Mouse (Mus musculus) heart, embryonic 10.5 days (tissue): ENCODE results near the gene Gm28053. TPM values are rescaled to one million over a fixed set of nuclear protein-coding genes. Genes with fewer than 3 reads are reported as not detected.
"Not testable (repeated sequence)": the region's sequence is repeated elsewhere in the genome, so short reads cannot be mapped to it uniquely, and the experiment has no call there.

ENCODE experiments used
- DNase-seq: peaks from one replicate; pipeline ENCODE4 v3.0.0-alpha.2; 2017; ENCODE audit warnings: low spot score
- H3K27ac ChIP-seq: fragments of 300-500 bp; sonication (generic); 2 replicates; pipeline ENCODE4 v1.5.1; 2016; ENCODE audit warnings: mild to moderate bottlenecking
- H3K27me3 ChIP-seq: fragments of 300-500 bp; sonication (generic); 2 replicates; pipeline ENCODE4 v1.6.1; 2016; ENCODE audit warnings: mild to moderate bottlenecking; ENCODE audit not compliant: poor library complexity, insufficient read depth, severe bottlenecking
- H3K36me3 ChIP-seq: fragments of 300-500 bp; sonication (generic); 2 replicates; pipeline ENCODE4 v1.6.1; 2016; ENCODE audit warnings: mild to moderate bottlenecking, moderate library complexity
- H3K4me1 ChIP-seq: fragments of 300-500 bp; sonication (generic); 2 replicates; pipeline ENCODE4 v1.6.1; 2016; ENCODE audit warnings: mild to moderate bottlenecking
- H3K4me3 ChIP-seq: fragments of 300-500 bp; sonication (generic); 2 replicates; pipeline ENCODE4 v1.5.1; 2016; ENCODE audit warnings: mild to moderate bottlenecking, moderate library complexity
- H3K9me3 ChIP-seq: fragments of 300-500 bp; sonication (generic); 2 replicates; pipeline ENCODE4 v1.6.1; 2016; ENCODE audit warnings: mild to moderate bottlenecking, moderate library complexity
- WGBS: fragments of 180-500 bp; shearing (Covaris S2); methylation state at CpG from one replicate; pipeline ENCODE4 v1.1.7; 2016; 5-methylcytosine and 5-hydroxymethylcytosine counted together
- polyA plus RNA-seq: library from polyadenylated mRNA; unstranded; fragments of >200 nt; fragmentation: Nextera tagmentation; extraction: Ambion mirVana; gene quantifications from 2 replicates; pipeline ENCODE4 v1.2.1, GENCODE M21; 2016

Gm28053 gene
- polyA plus RNA-seq, 1 experiment from 2014 or later = 1.9 TPM

DNA sequence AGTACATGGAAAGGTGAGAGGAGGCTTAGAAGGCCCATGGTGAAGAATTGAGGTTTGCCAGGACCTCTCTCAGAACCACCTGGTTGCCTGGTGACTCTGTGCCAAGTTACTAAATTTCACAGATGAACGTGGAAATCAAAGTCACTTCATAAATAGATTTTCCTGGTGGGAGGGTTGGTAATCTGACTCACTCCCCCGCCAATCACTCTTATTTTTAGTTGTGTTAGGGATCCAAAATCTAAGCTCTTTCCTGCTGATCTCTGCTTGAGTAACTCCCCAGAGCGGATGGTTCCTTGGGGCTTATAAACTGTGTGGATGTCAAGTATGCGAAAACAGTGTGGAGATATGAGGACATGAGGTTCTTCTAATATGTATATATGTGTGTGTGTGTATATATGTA lies 36.1 kb upstream of the Gm28053 start:
- no peak for DNase-seq
- no peak overlapping the region for H3K27ac ChIP-seq
- 74% methylated on average over 4 of the region's 4 CpGs for WGBS
- H3K9me3 ChIP-seq = no peaks in the 10 kb centered on the region
- H3K27me3 ChIP-seq = no peaks in the 10 kb centered on the region
- H3K4me3 ChIP-seq = no peak overlapping the region
- H3K36me3 ChIP-seq = no peaks in the 10 kb centered on the region
- no peaks in the 10 kb centered on the region for H3K4me1 ChIP-seq

DNA sequence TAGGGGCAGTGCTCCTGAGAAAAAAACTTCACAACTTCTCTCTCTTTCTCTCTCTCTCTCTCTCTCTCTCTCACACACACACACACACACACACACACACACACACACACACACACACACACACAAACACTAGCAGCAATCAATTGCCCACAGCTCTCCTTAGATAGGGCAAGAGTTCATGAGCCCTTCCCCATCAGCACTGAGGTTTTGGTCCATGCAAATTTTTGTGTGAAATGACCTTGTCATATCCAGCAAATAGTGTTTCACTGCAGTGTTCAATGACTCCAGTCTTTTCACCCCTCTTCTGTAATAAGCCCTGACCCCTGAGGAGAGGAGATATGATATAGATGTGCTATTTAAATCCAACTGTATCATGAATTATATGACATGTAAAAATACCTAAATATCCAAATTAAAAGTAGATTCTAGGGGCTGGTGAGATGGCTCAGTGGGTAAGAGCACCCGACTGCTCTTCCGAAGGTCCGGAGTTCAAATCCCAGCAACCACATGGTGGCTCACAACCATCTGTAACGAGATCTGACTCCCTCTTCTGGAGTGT lies 35.1 kb upstream of the Gm28053 start:
- 85% methylated on average over 4 of the region's 4 CpGs for WGBS
- H3K4me1 ChIP-seq, H3K27ac ChIP-seq, H3K27me3 ChIP-seq, H3K36me3 ChIP-seq, DNase-seq, H3K9me3 ChIP-seq, H3K4me3 ChIP-seq: not testable (repeated sequence)

DNA sequence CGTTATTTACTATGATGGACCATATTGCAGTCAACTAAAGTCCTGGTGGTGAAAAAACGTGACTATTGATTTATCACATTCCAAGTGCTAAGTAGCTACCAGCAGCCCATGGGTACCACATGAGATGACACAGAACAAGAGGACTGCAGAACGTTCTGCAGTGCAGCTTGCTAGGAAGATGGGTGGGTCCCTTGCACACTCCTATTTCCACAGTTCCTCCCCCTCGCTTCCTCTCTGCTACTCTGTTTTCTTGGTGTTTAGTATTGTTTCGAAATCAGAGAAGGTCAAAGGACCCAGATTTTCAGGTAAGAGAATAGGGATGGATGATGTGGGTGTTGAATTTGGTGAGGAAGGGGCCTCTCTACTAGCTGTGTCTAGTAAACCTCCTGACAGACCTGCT lies 34.1 kb upstream of the Gm28053 start, which contains the start of gene Gimap4:
Gene Gimap4, plus strand, starts transcription at position 231 of the 400 bp plus-strand sequence.
- Histone ChIP-seq H3K4me1 (no peaks in the 10 kb centered on the region), H3K9me3 (no peaks in the 10 kb centered on the region), H3K36me3 (no peaks in the 10 kb centered on the region), H3K27ac (peak within 1 kb of the TSS; percentile 33), H3K27me3 (no peaks in the 10 kb centered on the region), H3K4me3 (no peak within 1 kb of the TSS)
- WGBS = 63% methylated on average over 5 of the region's 5 CpGs
- no peak for DNase-seq

DNA sequence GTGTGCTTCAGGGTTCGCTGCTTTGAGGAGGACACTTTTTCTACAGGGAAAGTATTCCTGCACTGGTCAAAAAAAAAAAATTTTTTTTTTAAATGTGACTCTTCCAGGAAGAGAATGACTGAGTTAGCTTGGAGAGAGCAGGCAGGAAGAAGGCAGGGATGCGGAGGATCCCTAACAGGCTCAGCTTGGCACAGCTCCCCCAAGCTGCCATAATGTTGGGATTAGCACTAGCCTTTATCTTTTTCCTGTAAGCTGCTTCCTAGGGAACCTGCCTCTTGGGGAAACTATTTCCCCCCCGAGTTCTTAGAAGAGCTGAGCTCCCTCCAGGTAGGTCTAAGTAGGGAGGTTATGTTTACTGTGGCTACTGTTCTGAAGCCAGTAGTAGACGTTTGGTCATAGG lies 33.6 kb upstream of the Gm28053 start:
- Histone ChIP-seq H3K27me3 (no peaks in the 10 kb centered on the region), H3K4me3 (no peak overlapping the region), H3K27ac (peak overlapping the region; percentile 33; the same call in 1 of the 2 replicates), H3K36me3 (no peaks in the 10 kb centered on the region), H3K9me3 (no peaks in the 10 kb centered on the region), H3K4me1 (no peaks in the 10 kb centered on the region)
- 48% methylated on average over 4 of the region's 4 CpGs for WGBS
- no peak for DNase-seq

DNA sequence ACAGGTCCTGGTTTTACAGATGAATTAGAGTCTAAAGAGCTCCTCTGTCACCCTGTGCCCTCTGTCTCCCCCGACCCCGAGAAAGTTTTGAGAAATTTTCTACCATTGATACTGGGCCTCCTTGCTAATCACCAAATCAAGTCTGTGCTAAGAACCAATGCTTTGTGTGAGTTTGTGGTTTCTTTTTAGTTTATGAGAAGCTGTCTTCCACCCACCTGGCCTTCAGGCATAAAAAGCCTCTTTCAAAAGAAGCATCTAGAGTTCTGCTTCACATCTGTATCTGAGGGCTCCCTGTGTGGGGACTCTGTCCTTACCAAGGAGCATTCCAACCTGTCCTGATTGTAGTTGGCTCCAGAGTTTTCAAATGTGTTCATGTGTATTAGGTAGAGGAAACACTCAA lies 33.2 kb upstream of the Gm28053 start:
- H3K27me3 ChIP-seq = no peaks in the 10 kb centered on the region
- no peaks in the 10 kb centered on the region for H3K9me3 ChIP-seq
- H3K36me3 ChIP-seq = no peaks in the 10 kb centered on the region
- H3K4me3 ChIP-seq = no peak overlapping the region
- no peaks in the 10 kb centered on the region for H3K4me1 ChIP-seq
- WGBS = 81% methylated on average over 2 of the region's 2 CpGs
- H3K27ac ChIP-seq = peak overlapping the region; percentile 33
- no peak for DNase-seq

DNA sequence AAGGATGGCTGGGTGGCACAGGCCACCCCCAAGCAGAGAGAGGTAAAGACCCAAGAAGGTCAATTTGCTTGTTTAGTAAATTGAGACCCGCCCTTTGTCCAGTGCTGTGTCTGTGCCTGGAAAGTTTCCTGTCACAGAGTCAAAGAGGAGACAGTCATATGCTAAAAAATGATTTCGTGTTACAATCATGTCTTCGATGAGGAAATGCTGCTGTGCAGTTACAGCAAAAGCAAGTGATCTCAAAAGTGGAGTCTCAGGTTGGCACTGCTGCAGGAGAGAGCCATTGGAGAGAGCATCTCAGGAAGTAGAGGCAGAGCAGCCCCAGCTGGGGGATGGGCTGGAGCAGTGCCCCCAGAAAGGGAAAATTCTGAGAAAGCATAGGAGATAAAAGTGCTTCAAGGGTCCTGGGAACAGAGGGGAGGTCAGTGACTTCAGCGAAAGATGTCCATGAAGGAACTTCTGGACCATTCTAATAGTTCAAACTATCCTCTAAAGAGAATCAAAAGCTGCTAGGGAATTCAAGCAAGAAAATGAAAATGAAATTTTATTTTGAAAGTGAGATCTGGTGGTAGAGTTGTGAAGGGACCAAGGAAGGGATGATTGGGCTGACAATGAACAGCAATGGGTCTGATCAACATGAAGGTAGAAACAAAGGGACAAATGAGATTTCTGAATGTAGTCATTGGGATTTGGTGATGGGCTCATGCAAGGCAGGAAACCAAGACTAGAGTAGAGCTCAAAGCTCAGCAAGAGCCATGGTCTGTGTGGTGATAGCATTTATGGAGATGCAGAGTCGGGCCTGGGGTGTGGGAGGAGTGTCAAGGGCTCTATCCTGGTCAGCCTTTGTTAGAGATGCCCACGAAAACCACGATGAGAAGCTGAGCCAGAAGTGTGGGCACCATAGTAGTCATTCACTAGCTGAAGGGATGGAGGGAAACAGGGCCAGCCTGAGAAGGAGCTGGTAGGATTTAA lies 32.4 kb upstream of the Gm28053 start:
- Histone ChIP-seq H3K36me3 (no peaks in the 10 kb centered on the region), H3K27me3 (no peaks in the 10 kb centered on the region), H3K27ac (peak overlapping the region; percentile 6; the same call in 1 of the 2 replicates), H3K4me1 (no peaks in the 10 kb centered on the region), H3K4me3 (no peak overlapping the region), H3K9me3 (no peaks in the 10 kb centered on the region)
- DNase-seq = no peak
- WGBS = 76% methylated on average over 7 of the region's 7 CpGs

DNA sequence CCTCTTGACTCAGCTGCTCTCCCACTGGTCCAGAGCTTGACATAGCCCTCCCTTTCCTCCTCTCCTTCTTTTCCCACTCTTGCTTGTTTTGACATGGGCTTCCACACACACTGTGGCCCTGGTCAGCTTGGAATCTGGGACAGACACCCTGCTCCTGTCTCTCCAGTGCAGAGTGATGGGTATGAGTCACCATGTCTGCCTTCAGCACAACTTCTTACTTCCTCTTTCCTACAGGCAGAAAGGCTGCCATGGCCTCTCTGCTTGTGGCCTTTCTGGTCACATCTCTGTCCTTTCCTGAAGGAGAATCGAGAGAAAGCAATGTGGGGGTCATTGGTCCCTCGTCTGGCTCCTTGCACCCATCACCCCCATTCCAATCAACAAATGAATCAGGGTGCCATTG lies 31.3 kb upstream of the Gm28053 start:
- Histone ChIP-seq H3K27me3 (no peaks in the 10 kb centered on the region), H3K4me1 (no peaks in the 10 kb centered on the region), H3K4me3 (no peak overlapping the region), H3K9me3 (no peaks in the 10 kb centered on the region), H3K27ac (no peak overlapping the region; the same call in 1 of the 2 replicates), H3K36me3 (no peaks in the 10 kb centered on the region)
- 64% methylated on average over 2 of the region's 2 CpGs for WGBS
- DNase-seq = no peak

DNA sequence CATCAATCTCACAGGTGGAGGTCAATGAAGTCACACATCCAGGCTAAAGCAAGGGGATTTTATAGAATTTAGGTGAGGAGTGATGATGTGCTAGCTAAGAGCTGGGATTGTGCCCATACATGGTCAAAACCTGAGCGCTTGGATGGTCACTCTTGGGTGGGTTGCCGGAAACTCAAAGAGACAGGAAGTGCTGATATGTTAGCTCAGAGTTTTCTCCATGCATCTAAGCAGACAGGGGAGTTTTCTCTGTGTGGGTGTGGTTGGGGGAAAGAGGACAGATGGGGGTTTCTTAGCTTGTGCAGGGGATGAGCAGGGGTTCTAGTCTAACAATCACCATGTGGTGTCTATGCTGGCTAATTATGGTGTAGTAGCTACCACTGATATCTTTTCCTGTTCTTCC lies 29.1 kb upstream of the Gm28053 start:
- no peaks in the 10 kb centered on the region for H3K27me3 ChIP-seq
- no peaks in the 10 kb centered on the region for H3K9me3 ChIP-seq
- WGBS = 63% methylated on average over 2 of the region's 2 CpGs
- no peaks in the 10 kb centered on the region for H3K4me1 ChIP-seq
- DNase-seq = no peak
- H3K36me3 ChIP-seq = no peaks in the 10 kb centered on the region
- H3K4me3 ChIP-seq = no peak overlapping the region
- no peak overlapping the region for H3K27ac ChIP-seq

DNA sequence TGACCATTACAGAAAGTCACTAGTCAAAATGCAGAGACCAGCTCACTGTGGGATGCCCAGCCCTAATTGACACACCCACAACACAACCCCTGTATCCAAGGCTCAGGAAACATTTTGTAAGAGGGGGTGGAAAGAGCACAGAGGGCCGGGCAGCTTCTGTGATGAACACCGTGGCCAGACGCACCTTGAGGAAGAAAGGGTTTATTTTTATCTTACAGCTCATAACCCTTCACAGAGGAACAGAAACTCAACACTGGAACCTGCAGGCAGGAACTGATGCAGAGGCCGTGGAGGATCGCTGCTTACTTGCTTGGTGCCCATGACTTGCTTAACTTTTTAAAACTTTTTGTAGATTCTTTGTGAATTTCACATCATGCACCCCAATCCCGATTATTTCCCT lies 25.4 kb upstream of the Gm28053 start:
- H3K27me3 ChIP-seq = no peaks in the 10 kb centered on the region
- no peak overlapping the region for H3K4me3 ChIP-seq
- H3K27ac ChIP-seq = no peak overlapping the region
- H3K9me3 ChIP-seq = no peaks in the 10 kb centered on the region
- DNase-seq = no peak
- no peaks in the 10 kb centered on the region for H3K4me1 ChIP-seq
- H3K36me3 ChIP-seq = no peaks in the 10 kb centered on the region
- 82% methylated on average over 6 of the region's 6 CpGs for WGBS

DNA sequence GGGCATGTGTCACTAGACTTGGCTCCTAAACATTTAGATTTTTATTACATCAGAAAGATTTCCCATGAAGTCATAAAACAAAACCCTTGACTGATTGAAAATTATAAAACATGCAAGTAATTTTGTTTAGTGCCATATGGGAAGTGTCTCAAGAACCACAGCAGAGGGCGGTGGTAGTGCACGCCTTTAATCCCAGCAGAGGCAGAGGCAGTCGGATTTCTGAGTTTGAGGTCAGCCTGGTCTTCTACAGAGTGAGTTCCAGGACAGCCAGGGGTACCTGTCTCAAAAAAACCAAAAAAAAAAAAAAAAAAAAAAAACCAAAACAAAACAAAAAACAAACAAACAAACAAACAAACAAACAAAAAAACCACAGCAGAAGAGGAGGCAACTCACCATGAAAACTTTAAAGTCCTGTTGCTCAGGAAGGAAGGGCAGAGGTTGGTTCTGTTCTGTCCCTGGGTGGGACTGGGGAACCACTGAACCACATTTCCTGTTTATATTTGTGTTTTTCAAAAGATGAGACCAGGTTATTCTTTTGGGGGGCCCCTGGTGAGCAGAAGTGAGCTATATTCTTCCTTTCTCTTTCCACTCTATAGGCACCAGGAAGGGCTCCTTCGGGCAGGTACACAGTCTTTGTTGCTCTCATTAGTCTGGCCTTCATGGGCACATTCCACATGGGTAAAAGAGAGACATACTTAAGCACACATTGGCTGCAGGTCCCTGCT lies 21.4 kb upstream of the Gm28053 start:
- no peak overlapping the region for H3K4me3 ChIP-seq
- no peak for DNase-seq
- H3K27me3 ChIP-seq = no peaks in the 10 kb centered on the region
- no peaks in the 10 kb centered on the region for H3K9me3 ChIP-seq
- no peaks in the 10 kb centered on the region for H3K4me1 ChIP-seq
- H3K27ac ChIP-seq = no peak overlapping the region
- no peaks in the 10 kb centered on the region for H3K36me3 ChIP-seq
- 88% methylated on average over 4 of the region's 4 CpGs for WGBS

DNA sequence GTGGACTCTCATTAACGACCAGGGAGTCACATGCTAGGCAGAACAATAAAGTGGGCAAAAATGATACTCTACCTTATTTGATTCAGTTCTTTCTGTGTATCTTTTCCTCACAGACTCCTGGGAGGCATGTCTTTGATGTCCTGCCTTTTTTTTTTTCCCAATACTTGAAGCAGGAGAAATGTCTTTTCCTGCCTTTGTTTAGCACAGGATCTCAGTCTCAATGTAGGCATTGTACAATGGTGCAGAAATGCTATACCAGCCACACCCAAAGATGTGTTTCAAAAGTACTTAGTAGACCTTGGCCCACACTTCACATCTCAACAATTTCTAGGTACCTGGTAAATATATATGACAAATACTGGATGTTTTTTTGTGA lies 20.9 kb upstream of the Gm28053 start:
- DNase-seq = no peak
- no peaks in the 10 kb centered on the region for H3K36me3 ChIP-seq
- H3K4me3 ChIP-seq = no peak overlapping the region
- no peaks in the 10 kb centered on the region for H3K27me3 ChIP-seq
- WGBS = 60% methylated on average over 1 of the region's 1 CpGs
- H3K27ac ChIP-seq = no peak overlapping the region
- no peaks in the 10 kb centered on the region for H3K9me3 ChIP-seq
- H3K4me1 ChIP-seq = no peaks in the 10 kb centered on the region

DNA sequence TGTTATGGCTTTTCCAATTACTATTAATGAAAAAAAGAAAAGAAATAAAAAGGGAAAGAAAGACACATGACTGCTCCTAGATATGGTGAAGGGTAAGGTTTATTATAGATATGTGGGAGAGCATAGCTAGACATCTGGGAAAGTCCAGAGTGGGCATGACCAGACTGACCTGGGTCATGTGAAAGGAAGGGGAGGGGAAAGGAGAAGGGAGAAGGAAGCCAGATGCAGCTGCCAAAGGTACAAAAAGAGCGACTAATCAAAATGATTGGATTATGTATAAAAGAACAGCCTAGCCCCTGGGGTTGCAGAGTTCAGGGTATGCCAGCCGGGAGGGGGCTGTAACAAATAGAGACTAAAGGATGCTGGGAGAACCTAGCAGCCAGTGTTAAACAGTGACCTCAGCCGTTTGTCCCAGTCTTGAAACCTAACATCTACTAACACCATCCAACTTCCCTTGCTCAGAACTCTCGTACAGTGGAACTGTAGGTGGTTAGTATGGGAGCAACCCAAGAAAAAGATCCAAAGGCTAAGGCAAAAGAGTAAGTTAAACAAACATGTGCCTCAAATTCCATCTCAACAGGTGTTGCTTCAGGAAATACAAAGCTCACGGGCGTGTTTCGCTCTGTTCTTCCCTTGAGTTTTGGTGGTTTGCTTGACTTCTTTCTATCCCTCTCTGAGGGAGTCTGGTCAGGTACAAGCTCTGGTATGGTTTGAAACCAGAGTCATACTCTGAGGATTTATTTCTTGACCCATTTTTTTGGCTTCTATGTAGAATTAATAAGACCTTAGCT lies 20.1 kb upstream of the Gm28053 start:
- WGBS = 85% methylated on average over 7 of the region's 7 CpGs
- H3K9me3 ChIP-seq = no peaks in the 10 kb centered on the region
- H3K27me3 ChIP-seq = no peaks in the 10 kb centered on the region
- H3K4me3 ChIP-seq = no peak overlapping the region
- DNase-seq = no peak
- H3K27ac ChIP-seq = no peak overlapping the region
- H3K36me3 ChIP-seq = no peaks in the 10 kb centered on the region
- H3K4me1 ChIP-seq = no peaks in the 10 kb centered on the region
